Mouse (Mus musculus) forelimb bud, embryonic 11.5 days (tissue): ENCODE results near the gene Syn2.
A peak's percentile ranks its signal among the peaks of the same experiment; 100 is the strongest.

Experiments used
- DNase-seq: peaks from one replicate; pipeline ENCODE4 v3.0.0-alpha.2; 2012; ENCODE audit warnings: low read depth, low spot score

Syn2 gene

GRCm38 (mm10) chr6:115244222-115244621 lies 109.5 kb downstream of the Syn2 start:
- DNase-seq, result no peak

GRCm38 (mm10) chr6:115245500-115246058 lies 110.9 kb downstream of the Syn2 start:
- no peak for DNase-seq

- DNase-seq, result no peak
Measured at GRCm38 (mm10) chr6:115251531-115251985, 116.9 kb downstream of the Syn2 start.

- no peak for DNase-seq
Measured at GRCm38 (mm10) chr6:115252099-115252873, 117.6 kb downstream of the Syn2 start, which contains the start of gene Timp4. Timp4 (minus strand) TSS chr6:115252205.

GRCm38 (mm10) chr6:115255171-115255570 lies 120.5 kb downstream of the Syn2 start:
- no peak for DNase-seq

GRCm38 (mm10) chr6:115260507-115260906 lies 125.8 kb downstream of the Syn2 start:
- DNase-seq, result no peak

- no peak for DNase-seq
Measured at GRCm38 (mm10) chr6:115266791-115267190, 132.1 kb downstream of the Syn2 start.

GRCm38 (mm10) chr6:115267916-115268315 lies 133.2 kb downstream of the Syn2 start:
- DNase-seq, result peak; percentile 68

GRCm38 (mm10) chr6:115268551-115269385 lies 134.1 kb downstream of the Syn2 start:
- no peak for DNase-seq

GRCm38 (mm10) chr6:115269561-115269960 lies 134.9 kb downstream of the Syn2 start:
- no peak for DNase-seq

GRCm38 (mm10) chr6:115270085-115270484 lies 135.4 kb downstream of the Syn2 start:
- DNase-seq, result no peak

GRCm38 (mm10) chr6:115271326-115271725 lies 136.6 kb downstream of the Syn2 start:
- DNase-seq, result no peak

GRCm38 (mm10) chr6:115271866-115272271 lies 137.2 kb downstream of the Syn2 start:
- peak; percentile 52 for DNase-seq

- no peak for DNase-seq
Measured at GRCm38 (mm10) chr6:115273346-115273745, 138.6 kb downstream of the Syn2 start.

- DNase-seq, result no peak
Measured at GRCm38 (mm10) chr6:115274705-115275104, 140.0 kb downstream of the Syn2 start.

GRCm38 (mm10) chr6:115275116-115275815 lies 140.6 kb downstream of the Syn2 start:
- no peak for DNase-seq

GRCm38 (mm10) chr6:115278086-115278485 lies 143.4 kb downstream of the Syn2 start:
- no peak for DNase-seq

GRCm38 (mm10) chr6:115279639-115280038 lies 144.9 kb downstream of the Syn2 start:
- DNase-seq, result no peak

- no peak for DNase-seq
Measured at GRCm38 (mm10) chr6:115284153-115284552, 149.5 kb downstream of the Syn2 start.

- no peak for DNase-seq
Measured at GRCm38 (mm10) chr6:115286441-115286840, 151.7 kb downstream of the Syn2 start.

- no peak for DNase-seq
Measured at GRCm38 (mm10) chr6:115288223-115288622, 153.5 kb downstream of the Syn2 start.

GRCm38 (mm10) chr6:115290561-115290960 lies 155.9 kb downstream of the Syn2 start:
- no peak for DNase-seq
